Mouse (Mus musculus): ENCODE results near the gene Tspan17.

Gene Tspan17

GRCm38 (mm10) chr13:54806434-54806976 lies 17.3 kb downstream of the Tspan17 start:
- no peak for DNase-seq (ENCODE audit: low spot score)

GRCm38 (mm10) chr13:54808067-54808466 lies 18.9 kb downstream of the Tspan17 start:
- DNase-seq (ENCODE audit: low spot score) = no peak

GRCm38 (mm10) chr13:54811476-54811875 lies 22.3 kb downstream of the Tspan17 start:
- no peak for DNase-seq (ENCODE audit: low spot score)

GRCm38 (mm10) chr13:54813381-54813780 lies 24.2 kb downstream of the Tspan17 start:
- DNase-seq (ENCODE audit: low spot score) = no peak

- no peak for DNase-seq (ENCODE audit: low spot score)
Measured at GRCm38 (mm10) chr13:54818399-54819254, 29.4 kb downstream of the Tspan17 start.

GRCm38 (mm10) chr13:54821106-54821505 lies 31.9 kb downstream of the Tspan17 start:
- no peak for DNase-seq (ENCODE audit: low spot score)

GRCm38 (mm10) chr13:54821931-54822330 lies 32.8 kb downstream of the Tspan17 start:
- no peak for DNase-seq (ENCODE audit: low spot score)

GRCm38 (mm10) chr13:54824111-54824931 lies 35.1 kb downstream of the Tspan17 start:
- no peak for DNase-seq (ENCODE audit: low spot score)

GRCm38 (mm10) chr13:54827992-54828391 lies 38.8 kb downstream of the Tspan17 start:
- DNase-seq (ENCODE audit: low spot score) = no peak

- no peak for DNase-seq (ENCODE audit: low spot score)
Measured at GRCm38 (mm10) chr13:54828508-54828907, 39.3 kb downstream of the Tspan17 start.

GRCm38 (mm10) chr13:54829450-54829849 lies 40.3 kb downstream of the Tspan17 start:
- DNase-seq (ENCODE audit: low spot score) = no peak

- DNase-seq (ENCODE audit: low spot score) = no peak
Measured at GRCm38 (mm10) chr13:54836351-54837030, 47.3 kb downstream of the Tspan17 start.

GRCm38 (mm10) chr13:54837061-54837460 lies 47.9 kb downstream of the Tspan17 start:
- no peak for DNase-seq (ENCODE audit: low spot score)

GRCm38 (mm10) chr13:54837471-54837889 lies 48.3 kb downstream of the Tspan17 start:
- no peak for DNase-seq (ENCODE audit: low spot score)

- DNase-seq (ENCODE audit: low spot score) = no peak
Measured at GRCm38 (mm10) chr13:54838540-54838939, 49.4 kb downstream of the Tspan17 start.

- DNase-seq (ENCODE audit: low spot score) = no peak
Measured at GRCm38 (mm10) chr13:54839211-54839610, 50.0 kb downstream of the Tspan17 start.

GRCm38 (mm10) chr13:54844579-54844978 lies 55.4 kb downstream of the Tspan17 start:
- DNase-seq (ENCODE audit: low spot score) = no peak

All from spleen, adult 12 weeks (tissue).